Mouse (Mus musculus): Measurements from ENCODE around the gene Rln1.

Gene Rln1

DNA sequence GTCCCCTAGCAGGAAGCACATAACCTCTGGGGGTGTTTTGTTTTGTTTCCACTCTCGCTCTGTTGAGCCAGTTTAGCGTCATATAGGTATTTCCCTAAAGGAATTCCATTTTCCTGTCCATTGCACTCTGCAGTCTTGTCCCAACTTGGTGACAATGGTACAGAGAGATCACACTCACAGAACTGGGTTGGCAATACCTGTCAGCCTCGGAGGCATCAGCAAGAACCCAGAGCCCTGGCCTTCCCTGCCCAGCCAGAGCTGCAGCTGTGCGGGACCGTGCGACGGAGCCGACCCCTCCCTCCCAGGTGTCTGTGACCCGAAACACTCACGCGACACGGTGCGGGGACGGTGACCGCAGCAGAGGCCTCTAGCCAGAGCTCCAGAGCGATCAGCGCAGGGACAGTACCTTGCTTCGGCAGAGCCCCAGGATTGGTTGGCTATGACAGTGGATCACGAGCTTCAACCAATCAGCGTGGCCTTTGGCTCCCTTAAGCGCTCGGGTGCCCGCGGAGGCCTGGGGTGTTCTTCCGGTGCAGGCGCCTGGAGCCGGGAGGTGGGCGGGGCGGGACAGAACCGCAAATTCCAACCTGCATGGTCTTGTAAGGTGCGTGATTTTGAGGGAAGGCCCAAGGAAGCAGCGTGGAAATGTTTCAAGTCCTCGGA, 27.1 kb upstream of the Rln1 start:
- peak; percentile 89 for DNase-seq (ENCODE audit: low spot score)

DNA sequence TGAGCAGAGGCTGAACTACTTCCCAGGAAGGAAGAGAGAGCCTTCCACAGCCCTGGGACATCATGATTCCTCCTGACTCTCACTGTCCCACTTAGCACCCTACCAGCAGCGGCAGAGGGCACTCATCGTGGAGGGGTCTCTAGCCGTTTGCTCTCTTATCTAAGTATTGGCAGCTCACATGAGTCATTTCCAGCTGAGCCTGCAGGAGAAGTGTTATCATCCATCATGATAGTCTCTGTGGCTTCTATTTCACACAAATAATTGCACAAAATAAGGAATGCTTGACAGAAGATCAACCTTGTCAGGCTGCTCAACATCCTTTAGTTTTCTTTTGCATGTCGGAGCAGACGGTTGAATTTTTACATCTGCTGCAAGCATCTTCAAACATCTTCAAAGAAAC, 25.8 kb upstream of the Rln1 start:
- no peak for DNase-seq (ENCODE audit: low spot score)

DNA sequence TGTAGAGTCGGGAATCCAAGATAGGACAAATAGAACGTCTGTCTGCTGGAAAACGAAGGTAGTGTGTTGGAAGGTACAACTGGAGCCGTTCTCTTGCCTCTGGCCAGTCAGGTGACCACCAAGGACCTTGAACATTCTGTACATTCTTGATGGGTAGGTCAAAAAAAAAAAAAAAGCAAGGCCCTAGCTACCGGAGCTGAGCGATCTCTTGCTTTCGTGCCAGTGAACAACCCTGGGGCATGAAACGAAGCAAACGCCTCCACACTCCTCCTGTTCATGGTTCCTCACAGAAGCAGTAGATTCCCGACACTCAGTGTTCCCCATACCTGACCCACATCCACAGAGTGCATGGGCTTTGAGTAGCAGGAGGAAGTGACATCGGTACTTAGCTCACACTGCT, 21.8 kb upstream of the Rln1 start:
- no peak for DNase-seq (ENCODE audit: low spot score)

DNA sequence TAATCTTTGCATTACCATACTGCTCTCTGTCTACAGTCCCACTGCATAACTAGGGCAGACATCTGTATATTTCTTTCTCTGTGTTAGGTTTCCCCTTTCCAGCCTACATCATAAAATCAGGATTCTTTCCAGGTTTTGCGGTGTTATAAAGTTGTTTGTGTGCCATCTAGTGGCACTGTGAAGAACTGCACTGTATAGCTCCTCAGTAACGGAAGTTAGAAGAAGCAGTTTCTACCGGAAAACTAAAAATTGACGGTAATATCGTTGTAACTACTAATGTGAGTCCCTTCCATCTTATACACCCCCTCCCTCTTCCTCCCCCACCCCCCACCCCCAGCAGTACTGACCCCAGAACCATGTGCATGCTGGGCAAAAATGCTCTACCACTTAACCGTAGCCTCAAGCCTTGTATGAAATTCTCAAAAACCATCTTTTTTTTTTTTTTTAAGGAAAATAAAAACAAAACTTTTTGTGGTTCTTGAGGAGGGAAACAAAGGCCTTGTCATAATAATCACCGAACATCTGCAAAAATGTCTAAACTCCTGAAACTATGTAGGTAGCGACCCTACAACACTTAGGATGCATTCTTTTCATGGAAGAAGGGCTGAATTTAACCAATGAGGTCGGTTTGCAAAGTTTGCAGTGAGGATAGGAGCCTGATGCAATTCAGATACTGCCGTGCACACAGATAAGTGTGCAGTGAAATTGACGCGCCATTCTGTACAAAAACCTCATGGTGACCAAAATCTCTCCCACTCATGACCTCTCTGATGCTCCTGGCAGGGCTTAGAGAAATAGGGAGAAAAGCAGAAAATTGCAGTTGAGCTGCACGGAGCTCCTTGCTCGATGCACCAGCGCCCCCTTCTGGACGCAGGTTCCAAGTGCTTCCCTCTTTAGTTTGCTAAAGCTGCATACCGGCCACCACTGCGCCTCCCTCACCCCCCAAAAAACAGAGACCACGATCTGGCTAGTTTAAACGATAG, 20.7 kb upstream of the Rln1 start:
- DNase-seq (ENCODE audit: low spot score), result peak; percentile 96

DNA sequence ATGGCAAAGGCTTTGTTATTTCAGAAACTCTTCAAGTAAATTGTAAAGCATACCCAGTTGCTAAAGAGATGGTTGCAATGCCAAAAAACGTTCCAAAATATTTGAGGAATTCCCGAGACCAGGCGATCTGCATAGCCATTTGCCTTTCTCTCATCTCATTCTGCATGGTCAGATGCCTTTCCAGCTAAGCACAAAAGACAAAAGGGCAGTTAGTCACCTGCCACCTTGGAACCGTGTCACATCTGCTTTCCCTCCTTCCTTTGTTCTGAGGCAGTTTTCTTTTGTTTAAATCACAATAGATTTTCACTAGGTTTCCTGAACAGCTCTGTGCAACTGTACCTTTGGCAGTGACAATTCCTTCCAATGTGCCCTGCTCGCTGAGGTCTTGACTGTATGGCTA, 16.5 kb upstream of the Rln1 start:
- DNase-seq (ENCODE audit: low spot score), result no peak

DNA sequence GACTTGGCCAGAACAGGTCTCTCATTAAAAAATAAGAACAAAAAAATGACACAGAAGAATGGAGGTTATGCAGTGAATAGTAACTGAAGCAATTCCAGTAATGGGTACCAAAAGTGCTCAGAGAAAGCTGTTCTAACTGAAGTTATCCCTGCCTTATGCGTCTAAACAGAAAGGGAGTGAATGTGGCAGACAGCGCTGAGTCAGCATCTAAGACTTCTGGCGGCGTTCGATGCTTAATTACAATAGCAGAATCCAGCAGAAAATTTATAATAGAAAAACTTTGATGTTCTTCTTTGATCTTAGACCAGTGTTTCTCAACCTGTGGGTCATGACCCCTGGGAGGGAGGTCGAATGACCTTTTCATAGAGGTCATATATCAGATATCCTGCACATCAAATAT, 11.2 kb upstream of the Rln1 start:
- no peak for DNase-seq (ENCODE audit: low spot score)

DNA sequence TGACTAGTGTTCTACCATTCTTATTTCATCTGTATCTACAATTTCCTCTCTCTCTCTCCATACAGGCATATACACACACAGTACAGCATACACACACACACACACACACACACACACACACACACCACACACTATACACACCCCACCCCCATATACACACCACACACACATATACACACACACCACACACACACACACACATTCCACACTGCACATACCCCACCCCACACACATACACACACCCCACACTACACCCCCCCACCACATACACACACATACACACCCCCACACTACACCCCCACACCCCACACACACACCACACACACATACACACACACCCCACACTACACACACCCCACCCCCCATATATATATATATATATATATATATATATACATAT, 10.4 kb upstream of the Rln1 start:
- DNase-seq (ENCODE audit: low spot score), result no peak

DNA sequence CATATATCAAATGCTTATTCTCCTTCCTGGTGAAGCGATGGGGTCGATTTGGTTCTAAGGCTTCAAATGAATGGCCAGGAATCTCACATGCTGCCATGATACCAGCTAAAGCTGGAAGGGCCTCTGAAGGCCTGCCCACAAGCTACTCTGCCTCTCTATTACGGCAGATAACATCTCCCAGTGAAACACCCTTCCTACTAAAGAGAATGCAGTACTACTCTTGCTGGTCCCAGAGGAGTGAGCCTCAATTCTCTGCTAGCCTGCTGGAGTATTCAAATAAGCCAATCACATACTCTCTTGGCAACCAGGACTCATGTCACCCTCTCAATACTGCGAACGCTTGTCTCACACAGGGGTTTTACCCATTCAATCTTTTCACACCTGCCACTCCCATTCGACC, 7.8 kb upstream of the Rln1 start:
- DNase-seq (ENCODE audit: low spot score), result no peak

DNA sequence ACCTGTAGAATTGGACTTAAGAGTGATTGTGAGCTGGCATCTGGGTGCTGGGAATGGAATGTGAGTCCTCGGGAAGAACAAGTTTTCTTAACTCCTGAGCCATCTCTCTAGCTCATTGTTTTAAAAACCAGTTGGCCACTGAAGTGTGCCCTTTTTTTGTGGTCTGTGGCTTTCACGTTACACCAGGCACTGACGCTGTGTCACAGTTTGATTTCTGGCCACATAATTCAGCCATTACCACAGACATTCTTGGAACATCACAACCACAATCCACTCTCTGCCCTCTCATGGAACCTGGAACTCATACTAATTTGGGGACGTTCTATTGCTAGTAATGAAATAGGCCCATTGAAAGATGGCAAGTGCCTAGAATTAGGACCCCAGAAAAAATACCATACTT, 6.6 kb upstream of the Rln1 start:
- no peak for DNase-seq (ENCODE audit: low spot score)

DNA sequence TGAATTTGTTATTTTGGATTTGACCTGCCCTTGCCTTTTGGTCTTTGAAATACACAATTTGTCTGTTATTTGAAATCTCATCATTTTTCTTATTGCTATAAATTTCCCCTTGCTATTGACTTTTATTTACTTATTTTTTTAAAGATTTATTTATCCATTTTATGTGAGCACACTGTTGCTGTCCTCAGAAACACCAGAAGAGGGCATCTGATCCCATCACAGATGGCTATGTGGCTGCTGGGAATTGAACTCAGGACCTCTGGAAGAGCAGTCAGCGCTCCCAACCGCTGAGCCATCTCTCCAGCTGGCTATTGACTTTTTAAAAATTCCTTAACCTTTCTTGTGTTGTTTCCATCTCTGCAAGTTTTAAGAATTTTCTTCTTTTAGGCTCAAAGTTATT, 2.2 kb upstream of the Rln1 start:
- no peak for DNase-seq (ENCODE audit: low spot score)

DNA sequence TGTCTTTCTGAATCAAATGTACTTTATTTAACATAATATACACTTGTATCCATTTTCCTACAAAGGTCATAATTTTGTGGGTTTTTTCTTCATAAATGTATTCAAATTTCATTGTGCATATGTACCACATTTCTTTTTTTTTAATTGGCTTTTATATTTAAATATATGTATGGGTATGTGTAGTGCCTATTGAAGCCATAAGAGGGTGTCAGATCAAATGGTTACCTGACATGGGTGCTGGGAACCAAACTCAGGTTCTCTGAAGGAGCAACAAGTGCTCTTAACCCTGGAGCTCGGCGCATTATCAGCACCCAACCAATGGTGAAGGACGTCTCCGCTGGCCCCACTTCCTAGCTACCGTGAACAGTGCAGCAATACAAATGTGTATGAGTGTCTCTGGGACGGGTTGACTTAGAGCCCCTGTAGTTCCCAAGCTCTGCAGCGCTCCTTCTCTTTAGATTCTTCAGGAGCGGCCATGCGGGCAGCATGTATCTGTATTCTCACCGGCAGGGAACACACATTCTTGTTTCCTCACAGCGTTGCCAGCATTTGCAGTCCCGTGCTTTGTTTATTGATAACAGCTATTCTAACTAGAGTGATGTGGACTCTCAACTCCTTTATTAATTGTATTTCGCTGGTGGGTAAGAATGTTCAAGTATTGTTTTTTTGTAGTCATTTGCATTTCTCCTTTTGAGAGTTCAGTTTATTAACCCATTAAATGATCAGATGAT, 7.5 kb downstream of the Rln1 start:
- no peak for DNase-seq (ENCODE audit: low spot score)

DNA sequence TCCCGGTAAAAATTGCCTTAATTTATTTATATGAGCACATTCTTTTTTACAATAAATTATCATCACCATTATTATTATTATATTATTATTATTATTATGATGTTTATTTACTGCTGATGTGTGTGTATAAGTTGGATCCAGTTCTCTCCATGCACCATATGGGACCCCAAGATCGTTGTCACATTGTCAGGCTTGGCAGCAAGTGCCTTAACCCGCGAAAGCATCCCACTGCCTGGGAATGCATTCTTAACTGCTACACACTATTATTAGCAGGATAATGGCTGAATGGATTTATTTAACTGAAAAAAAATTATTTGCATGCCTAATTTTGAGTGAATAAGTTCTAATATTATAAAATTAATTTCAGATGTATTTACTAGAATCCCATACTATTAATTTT, 8.1 kb downstream of the Rln1 start:
- DNase-seq (ENCODE audit: low spot score), result no peak

DNA sequence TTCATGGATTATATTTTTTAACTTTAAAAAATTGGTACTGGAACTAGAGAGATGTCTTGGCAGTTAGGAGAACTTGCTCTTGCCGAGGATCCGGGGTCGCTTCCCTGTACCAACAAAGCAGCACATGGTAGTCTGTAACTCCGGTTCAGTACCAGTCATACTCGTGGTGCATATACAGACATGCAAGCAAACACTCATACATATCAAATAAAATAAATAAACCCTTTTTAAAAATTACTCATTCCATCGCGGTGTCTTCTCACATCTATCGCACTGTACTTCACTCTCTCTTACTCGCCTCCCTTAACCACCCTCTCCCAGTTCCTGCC, 8.7 kb downstream of the Rln1 start:
- DNase-seq (ENCODE audit: low spot score), result no peak

DNA sequence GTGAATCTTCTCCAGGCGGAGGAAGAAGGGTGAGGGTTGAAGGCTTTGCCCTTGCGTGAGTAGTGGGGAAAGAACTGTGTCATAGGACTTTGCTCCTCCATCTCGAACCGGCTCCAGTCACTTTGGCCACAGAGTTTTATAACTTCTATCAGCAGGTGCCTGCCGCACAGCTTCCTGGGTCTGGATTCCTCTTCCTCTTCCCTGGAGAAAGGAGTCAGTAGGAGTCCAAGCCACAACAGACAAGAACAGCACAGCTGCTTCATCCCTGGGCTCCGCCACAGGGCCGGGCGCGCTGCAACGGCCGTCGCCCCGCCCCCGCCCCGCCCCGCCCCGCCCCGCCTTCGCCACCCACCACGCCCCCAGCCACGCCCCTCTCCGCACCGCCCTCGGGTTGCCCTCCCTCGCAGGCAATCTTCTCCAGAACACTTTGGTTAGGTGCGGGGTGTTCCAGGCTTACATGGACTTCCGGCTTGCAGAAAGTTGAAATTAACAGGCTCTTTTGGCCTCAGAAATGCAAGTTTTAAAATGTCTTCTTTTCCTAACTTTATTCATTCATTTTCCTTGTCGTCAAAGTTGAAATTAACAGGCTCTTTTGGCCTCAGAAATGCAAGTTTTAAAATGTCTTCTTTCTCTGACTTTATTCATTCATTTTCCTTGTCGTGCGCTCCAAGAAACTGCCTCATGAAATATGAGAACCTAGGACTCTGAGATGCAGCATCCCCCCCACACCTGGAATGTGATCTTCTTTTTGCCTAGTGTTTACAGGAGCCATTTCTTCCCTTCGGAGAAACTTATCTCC, 9.2 kb downstream of the Rln1 start, which contains the start of gene Insl6:
Insl6 (minus strand) TSS at position 304 of the 799 bp plus-strand sequence.
- peak; percentile 92 for DNase-seq (ENCODE audit: low spot score)

DNA sequence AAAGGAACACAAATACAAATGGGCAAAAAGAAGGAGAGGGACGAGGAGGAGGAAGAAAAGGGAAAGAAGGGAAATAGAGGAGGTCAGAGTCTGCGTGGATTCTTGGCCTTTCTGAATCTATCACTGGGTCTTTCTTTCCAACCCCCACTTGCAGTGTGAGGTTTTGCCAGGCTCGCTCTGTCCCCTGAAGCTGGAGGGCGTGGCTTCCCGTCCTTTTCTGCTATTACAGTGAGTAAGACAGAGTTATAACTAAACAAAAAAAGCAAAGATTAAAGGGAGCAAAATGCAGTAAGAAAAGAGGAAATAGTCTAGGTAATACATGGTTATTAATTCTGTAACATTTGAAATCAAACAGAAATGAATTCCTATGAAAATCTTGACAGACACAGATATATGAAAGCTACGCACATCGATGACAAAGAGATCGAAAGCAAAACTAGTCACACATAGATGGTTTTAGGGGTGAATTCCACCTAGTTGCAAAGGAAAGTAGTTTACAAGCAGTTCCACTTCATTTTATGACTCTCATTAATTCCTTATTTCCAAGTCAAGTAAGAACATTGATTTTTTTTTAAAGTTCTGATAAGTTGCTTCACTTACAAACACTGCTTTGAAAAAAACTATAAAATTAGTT, 10.9 kb downstream of the Rln1 start:
- DNase-seq (ENCODE audit: low spot score), result no peak

DNA sequence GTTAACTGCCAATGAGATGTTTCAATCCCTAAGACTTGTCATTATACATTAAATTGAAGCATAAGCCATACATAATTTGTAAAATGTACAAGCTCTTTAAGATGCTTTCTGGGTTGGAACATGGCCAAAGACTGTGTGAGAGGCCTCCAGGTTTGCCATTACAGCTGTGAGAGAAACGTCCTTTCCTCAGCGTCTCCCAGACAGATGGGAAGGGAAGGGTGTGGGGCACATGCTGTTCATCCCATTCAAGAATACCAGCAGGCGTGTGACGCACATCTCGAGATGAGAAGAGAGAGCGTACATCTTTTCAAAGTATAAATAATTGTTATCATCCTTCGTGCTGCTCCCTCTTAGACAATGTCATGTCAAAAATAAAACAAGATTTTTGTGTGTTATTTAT, 21.8 kb downstream of the Rln1 start:
- DNase-seq (ENCODE audit: low spot score), result no peak

DNA sequence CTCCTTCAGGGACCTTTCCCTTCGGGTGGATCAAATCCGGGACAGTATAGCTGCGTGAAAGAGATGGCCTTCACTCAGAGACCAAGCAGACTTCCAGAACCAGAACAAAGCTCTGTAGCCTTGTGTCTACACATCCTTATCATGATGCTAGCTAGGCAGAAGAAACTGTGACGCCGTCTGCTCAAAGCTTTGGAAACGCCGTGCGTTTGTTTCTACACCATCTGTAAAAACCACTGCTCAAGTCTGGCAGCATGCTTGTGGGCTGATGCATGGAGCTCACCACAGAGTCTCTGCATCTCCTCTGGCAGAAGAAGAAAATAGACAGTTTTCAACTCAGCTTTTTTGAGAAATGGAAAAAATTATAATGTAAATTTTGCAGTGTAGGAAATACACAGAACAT, 22.7 kb downstream of the Rln1 start:
- no peak for DNase-seq (ENCODE audit: low spot score)

DNA sequence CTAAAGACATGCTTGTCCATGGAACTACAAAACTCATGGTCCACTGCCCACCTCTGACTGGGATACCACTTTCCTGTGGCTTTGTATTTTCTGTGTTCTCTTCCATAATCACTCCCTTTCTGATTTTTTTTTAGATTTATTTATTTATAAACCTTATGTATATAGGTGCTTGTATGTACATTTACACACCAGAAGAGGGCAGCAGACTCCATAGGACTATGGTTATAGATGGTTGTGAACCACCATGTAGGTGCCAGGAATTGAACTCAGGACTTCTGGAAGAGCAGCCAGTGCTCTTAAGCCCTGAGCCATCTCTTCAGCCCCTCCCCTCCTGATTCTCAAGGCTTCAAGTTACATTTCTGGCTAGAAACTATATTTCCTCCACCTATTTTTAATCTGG, 25.6 kb downstream of the Rln1 start:
- no peak for DNase-seq (ENCODE audit: low spot score)

DNA sequence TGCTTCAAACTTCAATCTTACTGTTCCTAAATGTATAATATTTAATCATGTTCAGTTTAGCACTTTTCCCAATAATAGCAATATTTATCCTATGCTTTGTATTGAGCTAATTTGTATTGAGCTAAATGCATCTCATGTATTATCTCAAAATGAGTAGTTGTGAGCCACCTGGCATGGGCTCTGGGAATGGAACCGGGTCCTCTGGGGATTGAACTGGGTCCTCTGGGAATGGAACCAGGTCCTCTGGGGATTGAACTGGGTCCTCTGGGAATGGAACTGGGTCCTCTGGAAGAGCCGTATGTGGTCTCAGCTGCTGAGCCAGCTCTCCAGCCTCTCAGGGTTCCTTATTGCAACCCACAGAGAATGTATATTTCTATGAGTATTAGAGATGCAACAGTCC, 32.4 kb downstream of the Rln1 start:
- no peak for DNase-seq (ENCODE audit: low spot score)

DNA sequence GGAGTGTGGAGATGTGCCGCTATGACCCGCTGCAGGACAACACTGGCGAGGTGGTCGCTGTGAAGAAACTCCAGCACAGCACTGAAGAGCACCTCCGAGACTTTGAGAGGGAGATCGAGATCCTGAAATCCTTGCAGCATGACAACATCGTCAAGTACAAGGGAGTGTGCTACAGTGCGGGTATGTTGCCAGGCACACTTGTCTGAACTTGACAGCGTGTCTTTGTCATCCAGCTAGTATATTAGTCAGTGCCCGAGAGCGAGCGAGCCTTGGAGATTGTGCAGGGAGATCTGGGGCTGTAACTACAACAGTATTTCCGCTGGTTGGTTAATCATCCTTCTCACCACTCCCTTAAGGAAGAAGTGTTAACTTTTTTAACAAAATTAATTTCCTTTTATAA, 33.6 kb downstream of the Rln1 start:
- no peak for DNase-seq (ENCODE audit: low spot score)

DNA sequence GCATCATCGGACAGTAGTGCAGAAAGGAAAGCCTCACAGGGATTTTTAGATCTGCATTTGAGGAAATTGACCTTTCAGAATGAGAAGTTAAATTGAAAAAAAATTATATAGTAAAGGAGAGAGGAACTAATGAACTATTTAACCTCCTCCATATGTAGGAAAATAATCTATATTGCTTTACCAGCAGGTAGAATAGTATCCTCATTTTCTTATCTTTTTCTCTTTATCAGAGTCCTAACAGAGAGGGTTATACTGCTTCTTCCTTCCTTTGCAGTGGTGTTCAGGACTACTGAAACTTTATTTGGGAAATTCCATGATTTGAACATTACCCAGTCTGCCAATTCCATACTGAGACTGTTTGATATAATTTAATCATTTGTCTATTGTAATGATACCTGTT, 37.1 kb downstream of the Rln1 start:
- no peak for DNase-seq (ENCODE audit: low spot score)

DNA sequence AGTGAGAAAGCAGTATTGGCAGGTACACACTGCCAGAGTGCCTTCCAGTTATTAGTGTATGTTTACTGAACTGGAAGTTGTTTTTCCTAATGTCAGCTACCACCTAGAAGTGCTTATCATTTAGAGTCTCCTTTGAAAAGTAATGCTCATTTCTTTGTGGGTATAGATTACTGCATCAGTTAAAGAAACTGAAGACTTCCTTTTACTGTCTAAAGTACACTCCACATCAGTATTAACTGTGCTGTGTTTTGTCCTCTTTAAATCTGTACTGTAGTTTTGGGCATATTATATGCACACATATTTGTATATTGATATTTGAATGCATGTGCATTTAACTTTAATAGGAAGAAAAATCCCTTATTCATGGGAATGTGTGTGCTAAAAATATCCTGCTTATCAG, 38.3 kb downstream of the Rln1 start:
- no peak for DNase-seq (ENCODE audit: low spot score)
